Mouse (Mus musculus) ovary, postnatal 36 days (tissue): ENCODE data around the gene Tgfbr3.
A peak's percentile ranks its signal among the peaks of the same experiment; 100 is the strongest.

Experiments
- DNase-seq: peaks from one replicate; pipeline ENCODE4 v3.0.0; 2022; ENCODE audit warnings: low spot score, mixed read lengths

The Tgfbr3 gene

DNA sequence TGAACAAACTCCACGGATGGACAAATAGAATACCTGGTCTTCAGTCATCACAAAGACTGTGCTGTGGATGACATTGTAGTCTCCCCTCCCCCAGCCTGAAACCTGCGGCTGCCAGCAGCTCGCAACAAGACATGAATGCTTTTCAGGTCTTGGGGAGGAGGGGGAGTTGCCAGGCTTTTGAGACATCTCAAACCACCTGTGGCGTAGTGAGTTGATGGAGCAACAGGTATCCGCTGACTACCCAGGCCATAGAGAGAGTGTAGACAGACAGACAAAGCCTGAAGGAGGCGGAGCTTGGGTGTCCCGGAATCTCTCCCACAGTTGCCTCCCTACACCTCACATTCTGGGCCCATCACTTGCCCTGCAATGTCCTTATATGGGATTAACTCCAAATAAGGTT, 117.6 kb downstream of the Tgfbr3 start:
- DNase-seq, result no peak

DNA sequence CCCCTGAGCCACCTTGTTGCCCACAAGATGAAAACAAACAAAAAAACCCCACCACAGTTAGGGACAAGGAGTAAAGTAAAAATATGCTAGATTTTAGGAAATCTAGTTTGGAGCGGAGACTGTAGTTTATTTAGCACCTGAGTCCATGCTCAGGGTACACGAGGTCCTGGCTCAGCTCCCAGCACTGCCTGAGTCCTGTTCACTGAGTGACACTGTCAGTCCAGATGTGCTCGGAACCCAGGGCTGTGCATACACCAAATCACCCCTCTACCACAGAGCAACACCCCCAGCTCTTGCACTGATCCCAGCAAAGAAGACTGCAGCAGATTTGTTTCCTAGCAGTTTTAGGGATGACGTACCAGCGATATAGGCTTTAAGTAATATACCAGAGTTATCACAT, 119.6 kb downstream of the Tgfbr3 start:
- DNase-seq, result no peak

DNA sequence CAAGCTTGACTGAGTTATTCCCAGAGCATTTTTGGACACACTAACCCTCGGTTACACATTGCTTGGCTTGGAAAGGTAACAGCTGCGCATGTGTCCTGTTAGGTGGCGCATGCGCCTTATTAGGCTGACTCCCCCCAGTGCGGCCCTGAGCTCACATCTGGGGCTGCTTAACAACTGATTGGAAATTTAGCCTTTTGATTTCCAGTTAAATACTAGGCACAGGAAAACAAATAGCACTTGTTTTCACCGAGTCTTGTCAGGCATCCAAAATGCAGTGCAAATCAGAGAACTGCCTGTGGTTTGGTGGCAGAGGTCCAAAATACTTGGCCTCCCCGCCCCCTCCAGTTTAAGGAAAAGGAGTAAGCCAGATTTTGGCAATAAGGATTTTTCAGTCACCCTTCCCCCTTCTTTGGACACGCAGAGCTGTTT, 121.5 kb downstream of the Tgfbr3 start:
- DNase-seq, result peak; percentile 76

DNA sequence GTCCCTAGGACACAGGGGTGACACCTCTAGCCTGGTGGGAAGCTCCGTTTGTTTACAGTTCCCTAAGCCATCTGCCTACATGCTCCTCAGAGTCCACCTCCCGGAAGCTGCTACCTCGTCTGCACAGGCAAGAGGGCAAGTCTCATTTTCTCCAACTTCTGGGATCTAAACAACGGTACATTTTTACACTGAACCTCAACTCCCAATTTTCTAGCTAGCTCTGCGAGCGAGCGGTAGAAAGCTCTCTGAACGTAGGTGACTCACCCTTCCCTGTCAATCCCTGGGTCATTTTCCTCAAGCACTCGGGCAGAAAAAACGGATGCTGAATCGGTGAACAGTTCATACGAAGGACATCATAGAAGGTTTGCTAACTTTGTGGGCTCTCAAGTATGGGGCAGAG, 122.1 kb downstream of the Tgfbr3 start:
- DNase-seq, result no peak

DNA sequence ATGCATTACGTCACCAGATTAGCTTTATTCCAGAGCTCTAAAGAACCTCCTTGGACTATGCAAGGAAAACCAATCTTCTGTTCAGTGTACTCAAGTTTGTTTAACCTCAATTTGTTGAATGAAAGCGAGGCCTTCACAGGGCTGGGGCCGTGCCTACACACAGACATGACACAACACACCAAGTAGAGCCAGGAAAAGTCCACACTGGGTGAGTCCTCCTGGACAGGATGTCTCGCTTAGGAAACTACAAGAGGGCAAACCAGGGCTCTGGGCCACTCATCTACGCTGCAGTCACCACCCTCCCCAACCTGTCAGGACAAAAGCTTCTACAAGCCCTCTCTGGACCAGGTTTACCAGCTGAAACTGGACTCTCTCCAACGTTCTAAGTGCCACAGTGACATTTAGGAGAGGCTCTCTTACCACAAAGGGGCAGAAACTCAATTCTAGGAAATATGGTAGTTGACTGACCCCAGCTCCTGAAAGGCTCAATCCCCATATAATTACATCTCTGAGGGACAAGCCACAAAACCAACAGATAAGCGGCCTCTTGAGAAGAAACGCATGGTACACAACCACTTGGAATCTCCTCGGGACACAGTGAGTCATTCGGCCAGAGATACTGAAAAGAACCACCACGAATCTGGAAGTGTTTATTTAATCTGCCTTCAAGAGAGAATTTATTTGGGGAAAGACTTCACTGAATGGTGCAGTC, 122.6 kb downstream of the Tgfbr3 start:
- DNase-seq, result no peak

DNA sequence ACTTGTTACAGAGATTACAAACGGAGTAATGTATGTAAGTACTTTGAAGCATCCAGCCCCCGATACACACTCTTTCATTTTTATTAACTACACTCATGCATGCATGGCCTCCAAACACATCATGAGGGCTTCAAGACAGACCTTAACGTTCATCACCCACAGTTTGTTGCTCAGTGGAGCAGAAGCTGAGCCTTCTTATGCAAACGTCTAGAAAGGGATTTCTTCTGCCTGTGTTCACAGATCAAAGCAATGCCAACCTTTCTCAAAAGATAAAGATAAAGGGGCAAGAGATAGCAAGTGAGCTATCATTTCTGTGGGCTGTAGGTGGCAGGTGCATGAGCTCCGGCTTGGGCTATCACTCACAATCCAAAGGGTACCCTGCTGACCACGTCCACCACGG, 123.7 kb downstream of the Tgfbr3 start:
- DNase-seq, result no peak

DNA sequence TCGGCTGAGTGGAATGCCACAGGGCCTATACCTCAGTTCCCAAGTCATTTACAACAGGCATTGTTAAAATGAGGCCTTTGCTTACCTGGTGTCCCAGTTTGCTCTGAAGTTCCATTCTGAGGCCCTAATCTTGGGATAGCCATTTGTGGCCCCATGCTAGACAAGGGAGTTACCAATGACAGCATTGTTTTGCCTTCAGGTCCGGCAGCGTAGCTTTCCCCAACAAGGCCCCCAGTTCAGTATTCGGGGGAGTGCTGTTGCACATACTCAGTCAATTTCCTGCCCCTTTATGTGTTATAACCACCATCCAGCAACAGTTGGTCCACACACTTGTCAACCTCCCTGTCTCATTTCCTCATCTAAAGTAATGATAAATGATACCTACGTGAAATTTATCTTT, 124.2 kb downstream of the Tgfbr3 start:
- DNase-seq, result no peak

DNA sequence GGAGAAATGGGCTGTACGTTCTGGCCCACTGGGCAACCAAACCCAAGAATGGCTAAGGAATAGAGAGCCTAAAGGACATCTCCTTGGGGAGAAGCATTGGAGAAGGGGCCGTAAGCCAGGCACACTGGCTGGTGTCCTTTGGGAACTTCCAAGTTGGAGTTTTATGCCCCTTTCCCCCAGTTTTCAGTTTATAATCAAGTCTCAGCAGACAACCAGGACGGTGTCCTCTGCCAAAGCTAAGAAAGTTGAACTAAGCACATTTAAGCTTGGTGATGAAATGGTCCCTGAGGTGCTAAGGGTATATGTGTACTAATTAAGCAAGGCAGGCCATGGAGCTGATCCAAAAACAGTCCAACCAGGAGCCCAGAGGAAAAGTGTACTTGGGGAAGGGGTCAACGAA, 124.6 kb downstream of the Tgfbr3 start:
- DNase-seq, result no peak

DNA sequence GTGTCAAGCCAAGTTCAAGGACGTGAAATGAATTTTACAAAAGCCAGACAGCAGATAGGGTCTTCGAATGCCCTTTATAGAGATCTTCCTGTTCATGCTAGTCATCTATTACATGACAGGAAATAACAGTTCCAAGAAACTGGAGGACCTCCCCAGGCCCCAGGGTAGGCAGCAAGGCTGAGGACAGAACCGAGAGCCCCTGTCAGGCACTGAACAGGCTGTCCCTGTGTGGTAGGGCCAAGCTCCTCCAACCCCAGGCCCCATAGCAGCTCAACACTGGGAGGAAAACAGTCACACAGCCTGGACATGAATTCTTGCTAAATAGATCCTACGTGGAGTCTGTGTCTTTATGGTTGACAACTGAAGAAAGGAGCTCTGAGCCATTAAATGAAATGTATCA, 125.3 kb downstream of the Tgfbr3 start:
- DNase-seq, result no peak

DNA sequence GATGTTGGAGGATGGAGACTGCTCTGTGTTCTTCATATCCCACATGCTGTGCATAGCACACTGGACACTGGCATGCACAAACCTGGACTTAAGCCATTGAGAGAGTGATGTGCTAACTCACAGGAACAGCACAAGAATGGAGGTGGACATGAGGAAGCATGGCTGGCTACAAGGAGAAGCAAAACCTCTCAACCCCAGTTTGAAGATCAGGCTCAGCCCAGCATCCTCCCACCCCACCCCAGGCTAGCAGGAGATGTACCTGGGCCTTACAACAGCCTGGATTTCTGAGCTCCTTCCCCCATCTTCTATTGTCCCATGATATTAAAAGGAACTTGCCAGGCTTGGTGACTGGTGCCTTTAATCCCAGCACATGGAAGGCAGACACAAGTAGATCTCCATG, 126.1 kb downstream of the Tgfbr3 start:
- DNase-seq, result no peak

DNA sequence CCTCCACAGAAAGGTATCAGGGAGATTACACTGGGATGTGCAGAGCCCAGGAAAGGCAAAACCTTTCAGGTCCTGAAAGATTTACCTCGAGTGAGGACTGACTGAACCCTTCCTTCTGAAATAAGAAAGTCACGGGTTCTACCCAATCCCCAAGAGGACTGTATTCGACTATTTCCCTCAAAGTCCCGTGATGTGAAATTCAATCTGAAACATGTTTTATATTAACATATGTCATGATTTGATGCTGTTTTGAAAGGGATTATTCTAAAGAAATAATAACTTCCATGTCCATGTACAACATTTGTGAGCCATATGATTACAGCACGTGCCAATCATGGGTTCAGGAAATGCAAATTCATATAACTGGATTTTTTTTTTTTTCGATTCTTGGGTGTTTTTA, 126.6 kb downstream of the Tgfbr3 start:
- DNase-seq, result no peak

DNA sequence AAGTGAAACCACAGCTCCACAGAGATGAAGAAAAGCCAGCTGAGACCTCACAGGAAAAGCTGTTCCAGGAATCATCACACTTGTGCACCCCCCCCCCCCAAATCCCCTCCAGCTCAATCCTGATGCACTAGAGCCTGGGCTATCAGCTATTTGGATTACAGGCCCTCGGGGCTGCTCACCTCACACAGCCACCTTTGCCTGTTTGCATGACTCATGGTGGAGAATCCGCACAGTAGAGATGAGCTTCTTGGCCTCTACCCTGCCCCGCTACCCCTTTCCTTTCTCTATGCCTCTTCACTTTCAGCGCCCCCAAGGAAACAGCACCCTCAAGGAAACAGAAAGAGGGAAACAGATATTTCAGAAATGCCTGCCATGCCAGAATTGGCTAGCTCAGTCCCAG, 127.1 kb downstream of the Tgfbr3 start:
- DNase-seq, result no peak

DNA sequence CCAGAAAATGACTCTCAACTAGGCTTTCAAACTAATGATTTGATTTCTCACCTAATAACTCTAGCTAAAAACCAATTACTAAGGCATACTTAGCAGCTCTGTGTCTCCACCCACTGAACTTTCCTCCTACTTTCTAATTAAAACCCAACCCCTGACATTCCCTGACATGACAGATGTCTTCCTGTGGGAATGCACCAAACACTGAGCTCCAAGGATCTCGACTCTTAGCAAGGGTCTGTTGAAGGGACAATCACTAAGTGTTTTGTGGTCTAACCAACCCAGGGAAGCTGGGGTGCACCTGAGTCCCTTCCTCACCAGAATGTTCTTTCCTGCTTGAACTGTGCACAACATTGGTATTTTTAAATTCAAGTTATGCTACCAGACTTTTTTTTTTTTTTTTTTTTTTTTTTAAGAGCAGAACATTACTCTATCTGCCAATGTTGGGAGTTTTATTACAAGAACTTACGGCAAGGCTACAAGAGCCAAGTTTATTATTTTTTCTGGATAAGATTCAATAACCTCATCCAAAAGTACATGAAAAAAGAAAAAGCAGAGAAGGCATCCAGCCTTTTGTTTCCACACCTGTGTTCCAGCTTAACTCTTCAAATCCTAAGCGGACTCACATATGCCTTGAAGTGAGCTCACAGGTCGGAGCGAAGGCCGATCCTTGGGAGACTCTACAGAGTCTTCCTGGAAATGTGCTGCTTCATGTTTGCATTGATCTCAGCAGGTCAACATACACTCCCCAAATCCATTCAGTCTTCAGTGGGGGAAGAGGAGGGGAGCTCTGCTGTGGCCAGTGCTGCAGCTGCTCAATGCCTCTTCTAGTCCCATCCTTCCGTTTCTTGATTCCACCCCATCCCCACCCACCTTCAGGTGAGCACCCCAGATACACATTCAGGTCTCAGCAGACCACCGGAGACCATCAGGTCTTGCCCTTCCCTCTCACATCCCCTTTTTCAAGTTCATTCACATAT, 129.2 kb downstream of the Tgfbr3 start:
- DNase-seq, result no peak

DNA sequence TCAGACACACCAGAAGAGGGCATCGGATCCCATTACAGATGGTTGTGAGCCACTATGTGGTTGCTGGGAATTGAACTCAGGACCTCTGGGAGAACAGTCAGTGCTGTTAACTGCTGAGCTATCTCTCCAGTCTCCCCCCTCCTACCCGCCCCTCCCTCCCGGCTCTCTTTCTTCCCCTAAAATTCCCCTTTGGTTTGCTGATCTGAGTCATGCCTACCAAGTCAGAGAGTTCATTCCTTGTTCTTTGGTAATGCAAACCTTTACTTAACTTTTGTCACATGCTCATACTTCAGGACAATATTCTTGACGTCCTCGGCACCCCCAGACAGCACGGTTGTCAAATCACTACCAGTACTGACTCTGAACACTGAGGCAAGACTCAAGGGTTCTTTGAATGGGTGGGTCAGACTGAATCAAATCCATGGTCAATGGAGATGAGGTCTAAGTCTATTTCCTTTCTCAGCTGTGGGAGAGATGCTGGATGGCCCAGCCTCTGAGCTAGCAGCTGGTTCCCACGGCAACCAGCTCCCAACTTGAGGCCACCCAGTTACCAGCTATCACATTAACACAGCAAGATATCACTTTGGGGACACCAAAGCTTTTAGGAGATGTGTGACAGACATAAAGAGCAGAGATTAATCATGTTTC, 130.8 kb downstream of the Tgfbr3 start:
- DNase-seq, result no peak

DNA sequence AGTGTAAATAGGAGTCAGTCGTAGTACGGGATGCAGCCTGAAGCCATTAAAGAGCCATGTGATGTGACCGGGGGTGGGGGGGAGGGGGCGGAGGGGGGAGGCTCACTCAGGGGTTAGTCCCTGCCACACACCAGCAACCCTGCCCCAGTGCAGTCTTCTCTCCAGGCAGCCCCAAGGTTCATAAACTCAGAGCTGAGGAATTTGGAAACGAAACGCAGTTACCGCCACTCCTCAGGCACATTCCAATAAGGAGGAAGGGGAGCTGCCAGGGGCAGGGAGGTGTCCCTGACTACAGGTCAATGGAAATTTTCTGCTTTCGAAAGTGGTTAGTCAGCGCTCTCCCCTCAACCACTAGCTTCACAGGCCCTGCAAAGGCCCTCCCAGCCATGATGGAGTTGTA, 132.0 kb downstream of the Tgfbr3 start:
- DNase-seq, result no peak

DNA sequence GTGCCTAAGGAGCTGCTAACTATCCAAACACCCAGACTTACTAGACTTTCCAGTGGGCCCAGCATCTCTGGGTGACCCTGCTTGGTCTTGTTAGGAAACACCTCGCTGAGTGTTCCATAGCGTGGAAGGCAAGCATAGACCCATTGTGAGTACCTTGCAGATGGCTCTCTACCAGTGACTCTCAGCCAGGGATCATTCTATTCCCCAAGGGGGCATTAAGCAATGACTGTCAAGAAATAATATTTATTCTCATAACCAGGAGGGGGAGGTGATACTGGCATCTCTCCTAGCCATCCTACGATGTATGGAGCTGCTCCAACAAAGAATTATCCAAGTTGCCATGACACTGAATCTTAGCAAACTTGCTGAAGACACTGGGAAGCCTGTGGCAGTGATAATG, 133.3 kb downstream of the Tgfbr3 start:
- no peak for DNase-seq

DNA sequence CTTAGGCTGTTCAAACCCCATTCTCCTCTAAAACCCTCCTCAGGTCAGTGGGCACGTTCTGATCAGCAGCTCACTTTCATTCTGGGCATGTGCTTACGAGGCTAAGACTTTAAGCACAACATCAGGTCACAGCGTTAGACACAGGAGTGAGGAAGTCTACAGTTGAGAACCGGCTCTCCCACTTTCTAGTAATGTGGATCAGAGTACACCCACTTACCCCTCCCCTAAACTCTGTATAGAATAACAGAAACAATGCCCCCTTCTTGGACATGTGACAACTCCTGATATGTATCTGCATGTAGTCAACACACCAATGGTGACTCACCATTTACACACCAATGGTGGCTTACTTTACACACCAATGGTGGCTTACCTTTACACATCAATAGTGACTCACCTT, 136.4 kb downstream of the Tgfbr3 start:
- DNase-seq, result no peak

DNA sequence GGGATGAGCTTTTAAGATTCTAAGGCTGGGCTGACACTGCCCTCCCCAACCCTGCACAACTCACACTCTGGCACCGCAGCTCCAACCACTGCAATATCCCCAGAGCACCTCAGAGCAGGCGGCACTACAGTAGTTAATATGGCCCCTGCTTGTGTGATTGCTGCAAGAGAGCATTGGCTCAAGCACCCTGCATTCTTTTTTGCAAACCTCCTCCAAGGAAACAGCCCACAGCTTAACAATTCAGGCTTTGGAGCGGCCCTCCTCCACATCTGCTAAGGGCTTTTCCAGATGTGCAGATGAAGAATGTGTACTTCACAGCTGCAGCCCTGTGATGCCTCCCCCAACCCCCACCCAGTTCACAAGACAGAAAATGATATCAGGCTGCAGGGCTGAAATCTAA, 138.1 kb downstream of the Tgfbr3 start:
- no peak for DNase-seq

DNA sequence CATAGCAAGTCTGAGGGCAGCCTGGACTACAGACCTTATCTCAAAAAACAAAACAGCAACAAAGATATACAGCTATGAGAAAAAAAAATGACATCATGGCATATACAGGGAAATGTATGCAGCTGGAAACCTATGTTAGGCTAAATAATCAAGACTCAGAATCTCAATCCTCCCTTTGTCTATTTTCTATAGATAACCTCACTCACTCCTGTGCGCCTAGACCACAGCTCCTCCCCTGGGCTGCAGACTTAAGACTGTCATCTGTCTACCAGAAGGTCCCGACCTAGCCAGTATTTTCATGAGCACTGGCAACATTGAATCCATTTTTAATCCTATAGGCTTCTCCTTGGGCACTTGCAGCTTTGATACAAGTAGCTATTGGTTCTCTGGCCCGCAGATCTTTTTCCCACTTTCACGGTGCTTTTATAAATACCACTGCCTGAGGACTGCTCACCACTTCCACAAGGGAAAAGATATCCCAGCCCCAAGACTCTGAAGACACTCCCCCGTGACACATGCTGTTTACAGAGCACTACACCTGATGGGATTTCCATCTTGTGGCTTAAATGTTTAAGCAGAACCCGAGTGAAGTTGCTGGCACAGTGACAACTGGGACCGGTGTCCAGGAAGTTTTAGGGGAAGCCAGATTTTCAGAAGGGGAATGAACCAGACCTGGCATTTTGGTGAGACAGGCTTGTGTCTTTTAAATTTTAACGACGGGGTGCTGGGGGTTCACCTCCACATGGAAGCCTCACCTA, 138.7 kb downstream of the Tgfbr3 start:
- DNase-seq, result no peak

DNA sequence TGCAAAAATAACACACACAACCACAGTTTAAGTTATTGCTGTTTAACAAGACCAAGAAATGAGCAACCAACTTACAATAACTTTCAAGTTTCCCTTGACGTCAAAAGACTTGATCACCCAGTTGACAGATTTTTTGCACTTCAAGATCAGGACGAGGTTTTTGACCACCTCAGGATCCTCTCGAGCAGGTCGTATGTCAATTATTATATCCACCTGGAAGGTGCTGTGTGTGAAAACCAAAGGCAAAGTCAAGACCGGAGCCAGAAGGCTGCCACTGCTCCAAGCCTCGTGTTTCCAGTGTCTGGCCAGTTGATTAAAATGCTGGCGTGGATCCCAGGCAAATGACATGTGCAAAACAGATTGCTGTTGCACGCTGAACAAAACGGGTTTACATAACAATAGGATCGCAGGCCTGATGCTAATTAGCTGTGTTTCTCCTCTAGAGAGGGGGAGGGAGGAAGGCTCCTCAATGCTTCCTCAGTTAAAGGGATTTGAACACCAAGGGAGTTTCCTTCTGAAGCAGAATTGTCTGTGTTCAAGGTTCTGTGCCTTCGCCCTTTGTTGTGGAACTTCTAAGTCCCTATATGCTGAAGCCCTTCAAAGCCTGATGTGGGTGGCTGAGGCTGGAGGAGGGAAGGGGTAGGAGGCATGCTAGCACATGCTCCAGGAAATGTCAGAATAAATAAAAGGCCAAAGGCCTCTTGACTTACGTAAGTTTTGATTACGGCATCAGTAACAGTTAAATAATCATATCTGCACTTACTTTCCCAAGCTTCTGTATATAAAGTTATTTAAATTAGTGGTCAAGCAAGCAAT, 141.3 kb downstream of the Tgfbr3 start:
- no peak for DNase-seq

DNA sequence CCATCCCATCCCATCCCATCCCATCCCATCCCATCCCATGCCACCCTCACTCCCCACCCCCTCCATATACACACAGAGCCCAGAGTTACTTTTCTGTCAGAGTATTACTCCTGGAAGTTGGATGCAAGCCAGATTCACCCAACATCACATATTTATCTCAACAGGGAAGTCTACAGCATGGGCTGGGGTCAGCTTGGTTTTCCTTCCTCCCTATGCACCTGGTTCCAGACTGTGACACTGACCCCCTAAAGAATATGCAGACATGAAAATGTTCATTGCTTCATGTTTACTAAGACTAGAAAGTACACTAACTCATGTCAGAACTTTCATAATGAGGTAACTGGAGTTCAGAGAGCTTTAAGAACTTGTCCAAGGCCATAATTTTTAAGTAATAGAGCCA, 142.0 kb downstream of the Tgfbr3 start:
- DNase-seq, result no peak
